Mouse (Mus musculus) heart, postnatal 0 days (tissue): ENCODE measurements around the gene Olfr1402.

Source experiments
- CTCF ChIP-seq: IDR thresholded peaks from 2 replicates; pipeline ENCODE4 v1.5.1; 2016; ENCODE audit warnings: antibody characterized with exemption, control low read depth, low read depth
- EP300 ChIP-seq: IDR thresholded peaks from 2 replicates; pipeline ENCODE4 v1.6.1; 2016; ENCODE audit warnings: antibody characterized with exemption, low read depth

- TF ChIP-seq CTCF (no peak), EP300 (no peak)
Observed at GRCm38 (mm10) chr3:97421920-97422319, at the start of gene Olfr1402.
